Mouse (Mus musculus) kidney, embryonic 14.5 days (tissue): ENCODE results near the gene Ghrh. TPM values are rescaled to one million over a fixed set of nuclear protein-coding genes. Genes with fewer than 3 reads are reported as not detected.

Experiments
- polyA plus RNA-seq: library from polyadenylated mRNA; unstranded; fragments of >200 nt; fragmentation: Nextera tagmentation; extraction: Ambion mirVana; gene quantifications from 2 replicates; pipeline ENCODE4 v1.2.1, GENCODE M21; 2014

The Ghrh gene
- polyA plus RNA-seq, 1 experiment from 2014 or later, result not detected

Other genes starting within 250 kb of the Ghrh start
- gene Samhd1, start 212.2 kb downstream of the Ghrh start, polyA plus RNA-seq, result 30.5 and 32.7 TPM in 2 replicates
- gene Rbl1, start 143.0 kb downstream of the Ghrh start, polyA plus RNA-seq, result 26.7 and 29.7 TPM in 2 replicates
- gene Rpn2, start 68.5 kb downstream of the Ghrh start, polyA plus RNA-seq, result 202 and 311 TPM in 2 replicates
- gene Mroh8, start 68.0 kb downstream of the Ghrh start, polyA plus RNA-seq, result 0.26 and 0.89 TPM in 2 replicates
- 38.2 and 62.2 TPM in 2 replicates for gene Manbal, start 20.1 kb upstream of the Ghrh start, polyA plus RNA-seq
- 13.5 and 17.5 TPM in 2 replicates for gene Src, start 70.9 kb upstream of the Ghrh start, polyA plus RNA-seq
- gene Nnat, start 212.6 kb upstream of the Ghrh start, polyA plus RNA-seq, result 248 and 307 TPM in 2 replicates
- gene Blcap, start 223.8 kb upstream of the Ghrh start, polyA plus RNA-seq, result 48.7 and 49.5 TPM in 2 replicates